Mouse (Mus musculus): Measurements from ENCODE around the gene Rac2.

GRCm38 (mm10) chr15:78599529-78600193 is 27.1 kb upstream of the Rac2 start:
- no peak for TF ChIP-seq CTCF (IDR thresholded peaks at IDR 0.05; ENCODE audit: low read depth)
- no peak for TF ChIP-seq EP300 (optimal IDR thresholded peaks at IDR 0.05)

Measured in stomach, postnatal 0 days (tissue).